Mouse (Mus musculus): ENCODE measurements at regions not wholly inside any gene's neighbourhood (a gene's known extent, or its start where the extent isn't known, plus 50 kb on each side); places are given as distances from the start of the nearest gene placed in this dataset.
A peak's percentile ranks its signal among the peaks of the same experiment; 100 is the strongest.

DNA sequence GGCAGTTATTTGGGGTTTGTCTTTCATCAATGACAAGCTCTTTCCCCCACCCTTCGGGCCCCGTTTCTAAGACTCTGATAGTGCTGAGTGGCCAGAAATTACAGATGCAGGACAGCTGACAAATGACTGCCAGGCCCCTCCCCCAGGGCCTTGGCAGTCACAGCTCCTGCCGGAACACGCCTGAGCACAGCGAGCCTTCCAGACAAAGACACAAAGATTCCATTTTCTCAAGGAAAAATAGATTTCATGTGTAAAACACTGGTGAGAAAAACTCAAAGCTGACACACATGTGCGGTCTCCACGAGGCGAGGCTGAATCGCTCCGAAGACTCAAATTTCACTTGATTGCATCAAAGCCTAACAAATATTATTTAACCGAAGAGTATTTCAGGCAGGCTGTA lies 247.6 kb downstream of the Ptprc start:
- DNase-seq (ENCODE audit: low spot score in 2 of 2), result peak in 1 of 2 experiments; percentile 64

DNA sequence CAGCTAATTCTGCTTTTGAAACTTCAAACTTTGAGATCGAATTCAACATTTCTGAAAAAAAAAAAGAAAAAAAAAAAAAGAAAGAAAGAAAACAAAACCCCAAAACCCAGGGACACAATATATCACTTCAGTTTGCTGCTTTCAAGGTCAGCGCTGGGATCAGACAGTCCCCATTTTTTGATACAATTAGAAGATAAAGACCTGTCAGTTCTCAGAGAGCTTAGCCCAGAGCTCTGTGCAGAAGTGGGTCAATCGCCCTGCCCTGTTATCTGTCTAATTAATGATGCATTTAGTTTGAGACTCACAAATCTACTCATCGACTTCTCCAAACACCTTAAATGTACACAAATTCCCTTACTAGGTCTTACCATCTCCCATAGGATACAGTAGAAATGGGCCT lies 249.2 kb downstream of the Ptprc start:
- DNase-seq (ENCODE audit: low spot score in 2 of 2), result no peak

DNA sequence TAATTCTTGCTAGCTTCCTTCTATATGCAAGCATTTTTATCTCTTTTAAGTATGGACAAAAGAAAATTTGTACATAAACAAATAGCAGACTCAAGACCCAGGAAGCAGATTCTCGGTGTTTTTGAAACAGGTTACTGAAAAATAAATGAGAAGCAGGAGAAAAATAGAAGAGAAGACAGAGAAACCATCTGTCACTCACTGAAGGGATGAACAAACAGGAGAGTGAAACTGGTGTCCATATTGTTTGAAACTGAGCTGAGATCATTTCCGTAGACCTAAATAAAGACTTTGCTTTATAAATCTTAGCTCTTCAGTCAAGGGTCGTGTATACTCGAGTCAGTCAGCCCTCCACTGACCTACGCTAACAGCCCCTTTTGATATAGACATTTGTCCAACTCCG lies 251.4 kb downstream of the Ptprc start:
- no peak for DNase-seq (ENCODE audit: low spot score in 2 of 2)

DNA sequence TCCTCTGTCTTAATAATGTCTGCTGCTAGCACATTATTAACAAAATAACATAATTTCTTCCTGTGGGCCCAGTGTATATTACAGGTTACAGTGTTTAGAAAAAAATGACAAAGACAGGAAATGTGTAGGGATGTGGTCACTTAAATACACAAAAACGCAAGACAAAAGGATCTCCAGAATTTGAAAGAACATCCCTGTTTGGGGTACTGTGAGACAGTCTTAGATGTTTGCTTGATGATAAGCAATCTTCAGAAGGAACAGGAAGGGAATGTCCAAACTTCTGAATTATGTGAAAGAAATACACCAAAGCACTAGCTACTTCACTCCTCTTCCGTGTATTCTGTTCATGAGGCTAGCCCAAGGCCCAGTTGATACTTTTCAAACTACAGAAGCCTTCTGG lies 251.8 kb downstream of the Ptprc start:
- DNase-seq (ENCODE audit: low spot score in 2 of 2), result no peak

DNA sequence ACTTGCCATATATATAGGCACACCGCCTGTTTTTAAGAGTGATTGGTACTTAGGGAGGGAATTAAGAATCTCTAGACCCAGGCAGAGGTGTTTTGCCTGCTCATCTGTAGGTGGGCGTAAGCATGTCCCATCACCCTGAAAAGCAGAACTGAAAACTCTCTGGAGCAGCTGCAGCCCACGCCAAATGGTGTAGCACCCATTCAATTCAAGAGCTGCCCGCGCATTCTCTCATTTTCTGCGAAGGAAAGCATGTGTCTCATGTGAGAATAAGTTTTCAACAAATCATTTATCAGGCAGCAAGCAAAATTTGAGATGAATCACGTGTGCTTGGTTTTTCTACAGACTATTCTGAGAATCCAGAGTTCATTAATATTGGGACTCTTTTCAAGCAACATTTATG lies 252.7 kb downstream of the Ptprc start:
- peak in 1 of 2 experiments; percentile 31 for DNase-seq (ENCODE audit: low spot score in 2 of 2)

DNA sequence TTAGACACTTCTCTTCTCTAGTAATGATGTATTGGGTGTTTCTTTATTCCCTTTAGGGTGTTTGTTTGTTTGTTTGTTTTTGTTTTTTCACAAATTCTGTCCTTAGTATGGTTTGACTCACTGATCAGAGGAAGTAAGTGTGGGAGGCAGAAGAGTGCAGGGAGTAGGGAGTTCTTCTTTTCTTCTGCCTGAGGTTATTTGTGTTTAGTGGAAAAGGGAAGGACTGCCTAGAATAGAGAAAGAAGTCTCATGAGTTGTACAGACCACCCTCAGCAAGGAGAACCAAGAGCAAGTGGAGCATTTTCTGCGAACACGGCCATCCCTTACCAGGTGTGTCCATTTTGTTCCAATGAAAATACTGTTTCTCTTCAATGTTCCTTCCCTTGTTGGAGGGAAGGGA lies 253.9 kb downstream of the Ptprc start:
- no peak for DNase-seq (ENCODE audit: low spot score in 2 of 2)

DNA sequence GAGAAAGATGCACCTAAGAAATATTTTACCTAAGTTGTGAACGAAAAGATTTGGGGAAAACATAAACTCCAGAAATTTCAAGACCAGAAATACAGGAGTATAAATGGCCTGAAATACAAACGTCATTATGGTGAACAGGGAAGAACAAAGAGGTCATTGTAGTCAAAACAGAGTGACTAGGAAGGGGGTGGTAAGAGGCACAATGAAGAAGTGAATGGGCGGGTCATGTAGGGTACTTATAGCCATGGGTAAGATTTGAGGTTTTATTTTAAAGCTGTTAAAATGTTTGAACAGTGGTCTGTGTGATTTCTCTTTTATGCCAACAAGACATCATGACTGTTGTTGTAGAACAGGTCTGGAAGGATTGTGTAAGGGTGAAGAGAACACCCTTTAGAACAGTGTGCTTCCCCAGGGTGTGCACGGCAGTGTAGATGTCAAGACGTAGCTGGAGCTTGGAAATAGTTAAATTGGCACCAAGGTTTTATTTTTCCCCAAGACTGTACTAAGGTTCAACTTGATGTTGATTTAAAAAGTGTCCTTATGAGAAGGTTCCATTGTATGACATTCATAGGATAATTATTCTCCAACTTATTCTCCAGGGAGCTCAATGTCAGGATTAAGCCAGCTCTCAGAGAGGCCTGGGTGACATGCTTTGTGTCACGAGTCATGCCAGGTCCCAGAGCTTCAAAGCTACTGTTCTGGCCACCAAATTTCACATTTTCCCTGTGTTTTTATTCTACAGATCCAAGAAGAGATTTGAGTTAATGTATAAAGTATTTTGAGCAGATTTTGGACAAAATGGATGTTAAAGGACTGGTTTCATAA lies 255.6 kb downstream of the Ptprc start:
- DNase-seq (ENCODE audit: low spot score in 2 of 2), result no peak

DNA sequence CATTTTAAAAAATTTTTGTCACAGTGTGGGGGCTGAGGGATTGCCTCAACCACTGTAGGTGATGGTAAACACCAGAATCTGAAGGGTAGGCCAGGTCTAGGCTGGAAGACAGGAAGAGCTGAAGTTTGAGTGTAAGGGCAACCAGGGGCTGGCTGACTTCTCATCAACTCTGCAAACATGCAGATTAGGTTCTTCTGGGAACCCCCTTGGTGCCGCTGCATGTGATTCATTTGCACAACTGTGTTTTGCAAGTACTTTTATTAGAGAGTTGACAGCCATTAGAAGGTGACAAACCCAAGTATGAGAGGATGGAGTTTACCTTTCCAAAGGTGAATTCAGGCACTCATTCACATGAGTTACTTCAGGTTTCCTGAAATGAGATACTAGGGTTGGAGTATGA lies 258.1 kb downstream of the Ptprc start:
- no peak for DNase-seq (ENCODE audit: low spot score in 2 of 2)

DNA sequence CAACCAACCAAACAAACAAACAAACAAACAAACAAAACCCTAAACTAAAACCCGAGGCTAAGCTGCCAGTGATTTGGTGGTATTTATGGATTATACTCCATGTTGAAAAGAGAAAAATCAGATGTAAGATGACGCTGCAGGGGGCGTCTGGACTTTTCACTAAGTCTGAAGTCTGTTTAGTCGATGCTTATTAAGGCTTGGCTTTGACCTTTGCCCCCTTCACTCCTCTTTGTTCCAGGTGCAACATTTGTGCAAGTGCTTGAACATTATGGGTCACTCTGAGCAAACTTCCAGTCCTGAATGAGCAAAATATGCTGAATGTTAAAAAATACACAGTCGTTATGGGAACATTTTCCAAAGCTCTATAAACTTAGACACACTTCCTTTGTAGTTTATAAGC lies 268.6 kb downstream of the Ptprc start:
- DNase-seq (ENCODE audit: low spot score in 2 of 2), result no peak

DNA sequence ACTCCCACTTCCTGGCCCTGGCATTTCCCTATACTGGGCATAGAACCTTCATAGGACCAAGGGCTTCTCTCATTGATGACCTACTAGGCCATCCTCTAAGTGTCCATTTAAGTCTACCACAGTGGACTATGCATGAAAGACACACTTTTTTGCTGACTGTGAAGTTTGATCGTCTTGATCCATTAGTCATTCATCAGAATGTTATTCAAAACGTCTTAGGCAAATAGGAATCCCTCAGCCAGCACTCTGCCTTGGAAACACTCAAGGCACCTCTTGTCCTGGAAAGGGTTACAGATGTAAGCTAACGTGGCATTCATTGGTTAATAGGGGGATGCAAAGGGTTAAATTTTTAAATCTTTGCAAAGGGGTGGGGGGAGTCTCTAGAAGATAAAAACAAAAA lies 269.0 kb downstream of the Ptprc start:
- no peak for DNase-seq (ENCODE audit: low spot score in 2 of 2)

DNA sequence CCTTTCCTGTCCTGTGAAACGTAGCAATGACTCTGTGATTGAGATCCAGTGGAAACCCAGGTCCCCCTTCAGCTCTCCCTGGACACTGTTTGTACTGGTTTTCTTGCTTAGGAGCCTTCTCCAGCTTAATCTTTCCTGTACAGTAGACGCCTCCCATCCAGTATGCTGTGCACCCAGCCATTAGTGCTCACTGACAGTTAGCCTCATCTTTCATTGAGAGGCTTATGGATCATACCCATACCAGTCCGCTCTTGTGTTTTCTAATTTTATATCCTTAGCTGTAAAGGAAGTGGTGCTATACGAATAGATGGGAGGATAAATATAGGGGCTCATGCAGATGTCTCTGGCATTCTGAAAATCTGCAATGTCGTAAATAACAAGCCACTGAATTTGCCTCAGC lies 269.9 kb downstream of the Ptprc start:
- no peak for DNase-seq (ENCODE audit: low spot score in 2 of 2)

DNA sequence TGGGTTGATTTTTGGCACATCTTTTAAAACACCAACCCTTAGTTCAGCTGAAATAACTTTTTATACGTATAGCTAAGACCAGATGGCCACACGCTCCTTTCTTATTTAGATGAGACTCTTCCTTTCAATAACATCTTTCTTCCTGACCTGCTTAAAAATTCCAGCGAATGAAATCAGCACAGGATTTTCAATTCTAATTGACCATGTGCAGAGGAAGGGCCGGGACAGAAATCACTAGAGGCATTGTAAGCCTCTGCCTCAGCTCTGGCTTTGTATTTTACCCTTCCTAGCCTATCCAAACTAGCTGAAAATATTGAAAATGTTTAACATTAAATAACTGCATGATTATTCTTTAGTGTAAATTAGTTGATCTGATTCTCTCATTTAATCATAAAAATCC lies 272.2 kb downstream of the Ptprc start:
- DNase-seq (ENCODE audit: low spot score in 2 of 2), result no peak

DNA sequence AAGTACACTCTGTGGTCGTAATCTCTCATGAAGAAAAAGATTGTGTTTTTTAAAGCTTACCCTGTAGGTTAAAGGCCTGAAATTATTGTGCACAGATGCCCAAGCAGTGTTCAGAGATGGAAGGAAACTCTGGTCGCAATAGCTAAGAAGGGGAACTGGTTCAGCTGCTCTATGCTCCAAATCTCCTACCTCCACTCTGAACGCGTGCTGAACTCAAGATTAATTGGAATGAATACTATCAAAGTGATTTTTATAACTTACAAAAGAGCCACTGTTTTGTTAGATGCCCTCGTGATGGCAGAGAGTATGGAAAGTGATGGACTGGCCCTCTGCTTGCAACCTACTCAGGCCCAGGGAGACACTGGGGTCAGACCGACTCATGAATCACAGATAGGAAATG lies 272.6 kb downstream of the Ptprc start:
- no peak for DNase-seq (ENCODE audit: low spot score in 2 of 2)

DNA sequence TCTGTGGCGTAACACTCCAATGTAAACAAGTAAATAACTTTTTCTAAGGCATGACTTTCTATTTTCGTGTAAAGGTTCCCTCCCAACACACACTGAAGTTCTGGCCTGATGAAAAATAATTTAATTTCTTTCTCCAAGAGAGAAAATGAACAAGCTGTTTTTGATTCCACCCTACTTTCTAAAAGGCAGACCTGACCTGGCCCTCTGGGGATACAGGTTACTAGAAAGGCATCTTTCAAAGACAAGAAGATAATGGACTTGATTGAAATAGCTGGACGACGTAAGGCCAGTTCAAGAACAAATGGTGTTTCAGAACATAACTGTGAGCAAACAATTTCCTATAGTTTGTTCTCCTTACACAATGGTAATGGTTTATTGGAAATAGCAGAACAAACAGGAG lies 273.5 kb downstream of the Ptprc start:
- DNase-seq (ENCODE audit: low spot score in 2 of 2), result no peak

DNA sequence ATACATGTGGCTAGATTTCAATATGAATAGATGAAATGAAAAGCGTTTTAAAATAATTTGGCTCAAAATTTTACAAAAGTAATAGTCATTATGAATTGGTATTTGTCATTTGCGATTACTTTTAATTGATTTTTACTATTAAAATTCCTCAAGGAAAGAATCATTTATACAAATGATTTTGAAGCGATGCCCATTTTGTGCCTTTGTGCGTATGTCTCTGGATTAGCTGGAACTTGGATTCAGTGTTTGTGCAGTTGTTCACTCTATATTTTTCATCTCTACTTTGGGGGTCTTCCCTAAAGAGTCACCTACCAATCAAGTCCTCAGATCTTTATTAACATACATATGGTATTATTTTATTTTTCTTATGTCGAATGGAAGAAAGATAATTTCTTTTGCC lies 274.3 kb downstream of the Ptprc start:
- DNase-seq (ENCODE audit: low spot score in 2 of 2), result no peak

DNA sequence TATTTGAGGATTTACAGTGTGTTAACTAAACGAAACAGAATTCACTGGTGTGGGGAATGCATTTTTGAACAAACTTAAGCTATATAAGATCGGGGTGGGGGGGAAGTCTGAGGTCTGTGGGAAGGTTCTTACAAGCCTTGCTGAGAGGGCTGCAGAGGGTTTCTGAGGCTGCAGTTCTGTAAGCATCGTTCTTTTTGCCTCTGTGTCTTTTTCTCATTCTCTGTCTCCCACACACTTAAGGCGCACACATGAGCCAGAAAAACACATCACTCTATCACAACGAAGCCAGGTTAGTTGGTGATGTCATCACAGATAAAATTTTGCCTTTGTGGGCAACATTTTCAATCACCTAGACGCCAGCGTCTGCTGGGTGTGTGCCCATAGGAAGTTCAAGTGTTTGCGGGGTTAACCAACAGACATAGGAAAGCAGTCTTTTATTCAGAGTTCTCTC lies 274.9 kb downstream of the Ptprc start:
- no peak for DNase-seq (ENCODE audit: low spot score in 2 of 2)

DNA sequence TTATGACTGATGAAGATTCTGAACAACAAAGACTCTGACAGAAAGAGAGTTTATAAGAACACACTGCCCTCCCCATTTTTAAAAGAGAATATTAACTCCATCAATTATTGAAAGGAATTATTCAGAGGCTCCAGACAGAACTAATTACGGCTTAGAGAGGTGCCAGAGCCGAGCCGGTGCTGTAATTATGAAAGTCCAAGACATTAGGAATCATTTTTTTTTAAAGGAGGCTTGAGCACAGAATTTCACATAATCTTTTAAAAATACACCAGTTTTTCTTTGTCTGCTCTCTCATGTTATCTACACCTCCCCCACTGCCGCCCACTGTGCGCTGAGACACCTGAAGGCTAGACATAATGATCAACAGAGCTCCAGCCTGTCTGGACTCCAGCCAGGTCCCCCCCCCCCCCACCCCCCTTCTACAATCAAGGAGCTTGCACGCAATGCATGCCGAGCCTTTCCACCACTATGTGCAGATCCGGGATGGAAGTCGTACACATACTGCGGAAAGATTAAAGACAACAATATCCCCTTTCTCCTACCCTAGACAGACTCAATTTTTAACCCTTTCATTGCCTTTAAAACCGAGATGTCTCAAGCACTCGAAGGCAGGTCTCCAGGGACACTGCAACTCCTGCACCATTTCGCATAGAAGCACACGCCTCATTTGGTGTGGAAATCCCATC lies 275.4 kb downstream of the Ptprc start:
- peak; percentile 41 to 61 for DNase-seq (ENCODE audit: low spot score in 2 of 2)

DNA sequence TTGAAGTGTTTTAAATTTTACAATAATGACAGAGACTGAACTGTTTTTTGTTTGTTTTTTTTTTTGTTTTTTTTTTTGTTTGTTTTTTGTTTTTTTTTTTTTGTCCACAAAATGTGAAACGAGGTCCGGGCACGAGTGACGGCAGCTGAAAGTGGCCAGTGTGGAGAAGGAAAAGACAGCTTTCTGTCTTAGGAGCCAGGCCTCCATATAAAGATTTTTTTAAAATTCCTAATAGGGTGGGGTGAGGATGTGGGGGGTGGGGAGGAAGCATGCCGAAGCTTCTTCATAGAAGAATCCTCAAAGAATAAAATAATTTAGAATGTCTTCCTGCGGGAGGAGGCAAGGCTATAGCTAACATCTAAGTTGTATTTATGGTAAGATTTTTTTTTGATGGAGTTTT lies 276.2 kb downstream of the Ptprc start:
- DNase-seq (ENCODE audit: low spot score in 2 of 2), result no peak

DNA sequence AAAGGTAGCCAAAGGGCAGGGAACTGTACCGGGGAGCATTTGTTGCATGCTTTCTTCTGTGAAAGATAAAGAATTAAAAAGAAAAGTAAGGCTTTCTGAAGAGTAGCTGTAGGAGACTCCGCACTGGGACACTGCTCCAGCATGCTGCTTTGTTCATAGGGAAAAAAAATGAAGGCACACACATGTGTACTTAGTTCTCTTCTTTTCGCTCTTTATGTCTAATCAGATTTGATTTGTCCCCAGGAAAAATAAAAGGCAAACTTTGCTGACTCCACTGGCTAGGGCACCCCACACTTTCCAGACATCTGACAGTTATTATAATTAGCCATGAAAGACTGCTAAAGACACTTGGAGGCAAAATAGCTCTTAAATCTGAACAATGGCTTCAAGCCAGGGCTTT lies 276.6 kb downstream of the Ptprc start:
- no peak for DNase-seq (ENCODE audit: low spot score in 2 of 2)

DNA sequence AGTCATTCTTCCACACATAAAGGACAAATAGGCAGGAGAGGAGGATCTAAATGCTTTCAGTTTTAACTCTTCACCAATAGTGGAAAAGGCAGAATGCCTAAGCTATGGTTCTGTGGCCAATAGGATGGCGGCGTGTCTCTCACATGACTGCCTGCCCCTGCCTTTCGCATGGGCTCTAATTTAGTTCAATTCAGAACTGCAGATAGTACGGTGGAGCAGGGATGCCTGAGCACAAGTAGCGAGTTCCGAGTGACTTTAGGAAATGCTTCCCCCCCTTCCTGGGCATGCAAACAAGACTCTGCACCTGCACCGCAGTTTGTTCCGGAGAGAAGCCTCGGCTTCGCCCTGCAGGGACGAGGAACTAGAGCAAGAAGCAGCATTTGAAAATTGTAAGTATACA lies 277.1 kb downstream of the Ptprc start:
- DNase-seq (ENCODE audit: low spot score in 2 of 2), result peak; percentile 87 to 88

DNA sequence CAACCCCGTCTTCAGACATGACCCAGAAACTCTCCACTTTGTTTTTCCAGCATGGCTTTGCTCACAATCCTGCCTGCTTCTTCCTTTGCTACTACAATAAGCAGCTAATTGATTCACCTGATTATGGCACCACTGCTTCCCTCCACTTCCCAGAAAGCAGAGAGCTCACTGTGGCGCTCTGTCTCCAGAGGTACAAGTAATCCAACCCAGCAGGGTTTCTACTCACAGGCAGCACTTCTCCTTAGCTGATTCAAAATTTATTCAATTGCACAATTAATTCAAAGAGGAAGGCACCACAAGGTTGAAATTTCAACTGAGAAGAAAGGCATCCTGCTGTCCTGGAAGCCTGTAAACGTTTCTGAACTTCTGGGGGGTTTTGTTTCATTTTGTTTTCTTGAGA lies 293.9 kb downstream of the Ptprc start:
- DNase-seq (ENCODE audit: low spot score in 2 of 2), result no peak

DNA sequence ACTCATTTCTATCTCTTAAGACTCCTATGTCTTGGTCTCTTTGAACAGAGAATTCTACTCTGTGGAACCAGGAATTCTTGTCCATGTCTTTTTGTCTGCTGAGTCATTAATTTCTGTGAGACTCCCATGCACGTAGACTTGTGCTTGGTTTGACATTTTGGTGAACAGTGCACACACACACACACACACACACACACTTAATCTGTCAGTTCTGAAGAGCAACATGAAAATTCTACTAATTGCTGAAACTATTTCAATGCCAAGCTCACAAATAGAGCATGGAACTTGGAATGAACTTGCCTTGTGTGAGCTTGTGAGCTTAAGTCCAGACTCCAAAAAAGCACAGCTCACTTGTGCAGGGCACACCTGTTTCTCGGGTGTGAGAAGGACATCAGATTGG lies 301.1 kb downstream of the Ptprc start:
- DNase-seq (ENCODE audit: low spot score in 2 of 2), result no peak

DNA sequence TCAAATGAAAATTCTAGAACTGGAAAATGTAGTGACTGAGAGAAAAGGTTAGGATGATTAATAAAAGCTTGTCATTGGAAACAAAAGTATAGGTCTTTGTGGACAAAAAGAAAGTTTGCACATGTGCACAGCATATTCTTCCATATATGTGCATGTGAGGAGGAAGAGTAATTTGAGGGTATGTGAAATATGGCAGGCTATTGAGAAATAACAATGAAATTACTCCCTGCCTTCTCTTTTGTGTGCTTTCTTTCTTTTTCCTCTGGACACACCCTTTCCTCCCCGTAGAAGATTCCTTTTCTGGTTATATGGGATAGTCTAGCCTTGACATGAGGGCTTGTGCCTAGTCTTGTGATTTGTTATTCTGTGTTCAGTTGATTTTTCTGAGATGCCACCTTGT lies 301.9 kb downstream of the Ptprc start:
- DNase-seq (ENCODE audit: low spot score in 2 of 2), result no peak
